Mouse (Mus musculus) midbrain, embryonic 12.5 days (tissue): Measurements from ENCODE around the gene Exd1. TPM values are rescaled to one million over a fixed set of nuclear protein-coding genes. Genes with fewer than 3 reads are reported as not detected.
A peak's percentile ranks its signal among the peaks of the same experiment; 100 is the strongest.

Experiments
- ATAC-seq: fragments of 200-750 bp; cut with Nextera tagmentation; 2 replicates; pipeline ENCODE4 v1.8.0; 2017; ENCODE audit warnings: low read depth, moderate TSS enrichment, moderate library complexity; ENCODE audit not compliant: low FRiP score
- H3K27ac ChIP-seq: fragments of 300-500 bp; sonication (generic); replicated peaks from 2 replicates; pipeline ENCODE4 v1.5.1; 2016; ENCODE audit warnings: mild to moderate bottlenecking
- H3K27me3 ChIP-seq: fragments of 300-500 bp; sonication (generic); 2 replicates; pipeline ENCODE4 v1.6.1; 2016; ENCODE audit warnings: mild to moderate bottlenecking
- H3K36me3 ChIP-seq: fragments of 300-500 bp; sonication (generic); 2 replicates; pipeline ENCODE4 v1.6.1; 2016
- H3K4me1 ChIP-seq: fragments of 300-500 bp; sonication (generic); 2 replicates; pipeline ENCODE4 v1.6.1; 2016
- H3K4me2 ChIP-seq: fragments of 300-500 bp; sonication (generic); replicated peaks from 2 replicates; pipeline ENCODE4 v1.6.1; 2016; ENCODE audit warnings: mild to moderate bottlenecking, moderate library complexity
- H3K4me3 ChIP-seq: fragments of 300-500 bp; sonication (generic); 2 replicates; pipeline ENCODE4 v1.5.1; 2016; ENCODE audit warnings: mild to moderate bottlenecking
- H3K9ac ChIP-seq: fragments of 300-500 bp; sonication (generic); replicated peaks from 2 replicates; pipeline ENCODE4 v1.6.1; 2016; ENCODE audit warnings: mild to moderate bottlenecking, moderate library complexity
- H3K9me3 ChIP-seq: fragments of 300-500 bp; sonication (generic); 2 replicates; pipeline ENCODE4 v1.6.1; 2016; ENCODE audit warnings: mild to moderate bottlenecking
- WGBS: fragments of 180-500 bp; shearing (Covaris S2); methylation state at CpG from one replicate; pipeline ENCODE4 v1.1.7; 2016; 5-methylcytosine and 5-hydroxymethylcytosine counted together
- polyA plus RNA-seq: library from polyadenylated mRNA; unstranded; fragments of >200 nt; fragmentation: Nextera tagmentation; extraction: Ambion mirVana; gene quantifications from 2 replicates; pipeline ENCODE4 v1.2.1, GENCODE M21; 2016

Gene Exd1
- 0.52 and 0.54 TPM in 2 replicates for polyA plus RNA-seq

GRCm38 (mm10) chr2:119547522-119548370 lies at the start of gene Exd1, which contains the start of gene Chp1:
TSS of gene Exd1 (minus strand) at chr2:119547627.
TSS of gene Chp1 (plus strand) at chr2:119547697.
- Histone ChIP-seq H3K4me2 (peak within 1 kb of the TSS; percentile 71), H3K27me3 (no peaks in the 10 kb centered on the region), H3K4me3 (peak within 1 kb of the TSS; percentile 74), H3K9me3 (no peaks in the 10 kb centered on the region), H3K36me3 (no peaks in the 10 kb centered on the region), H3K27ac (peak within 1 kb of the TSS; percentile 83), H3K9ac (peak within 1 kb of the TSS; percentile 77), H3K4me1 (peaks cover 18% of the 10 kb centered on the region)
- WGBS = under 1% methylated on average over 57 of the region's 57 CpGs
- ATAC-seq = peak; percentile 99

GRCm38 (mm10) chr2:119596781-119597330 lies 49.4 kb upstream of the Exd1 start:
- H3K4me3 ChIP-seq = no peak overlapping the region

GRCm38 (mm10) chr2:119595308-119595707 lies 47.9 kb upstream of the Exd1 start:
- Histone ChIP-seq H3K9me3 (no peaks in the 10 kb centered on the region), H3K9ac (peak overlapping the region; percentile 93), H3K4me1 (peaks cover 15% of the 10 kb centered on the region), H3K36me3 (peaks cover 44% of the 10 kb centered on the region), H3K27ac (no peak overlapping the region), H3K4me2 (peak overlapping the region; percentile 70), H3K4me3 (peak overlapping the region; percentile 95), H3K27me3 (no peaks in the 10 kb centered on the region)
- no peak for ATAC-seq
- WGBS = 65% methylated on average over 4 of the region's 4 CpGs

More at GRCm38 (mm10) chr2:119596781-119597330, 49.4 kb upstream of the Exd1 start:
- no peaks in the 10 kb centered on the region for H3K27me3 ChIP-seq
- no peaks in the 10 kb centered on the region for H3K9me3 ChIP-seq
- H3K9ac ChIP-seq = no peak overlapping the region
- 91% methylated on average over 8 of the region's 8 CpGs for WGBS
- ATAC-seq = no peak
- peaks cover 49% of the 10 kb centered on the region for H3K36me3 ChIP-seq
- peaks cover 17% of the 10 kb centered on the region for H3K4me1 ChIP-seq
- H3K4me2 ChIP-seq = no peak overlapping the region
- H3K27ac ChIP-seq = no peak overlapping the region

- H3K27ac ChIP-seq = peak overlapping the region; percentile 84
- peak overlapping the region; percentile 95 for H3K4me3 ChIP-seq
- peaks cover 15% of the 10 kb centered on the region for H3K4me1 ChIP-seq
- H3K9ac ChIP-seq = peak overlapping the region; percentile 93
- peaks cover 36% of the 10 kb centered on the region for H3K36me3 ChIP-seq
- peak overlapping the region; percentile 70 for H3K4me2 ChIP-seq
- no peaks in the 10 kb centered on the region for H3K27me3 ChIP-seq
- H3K9me3 ChIP-seq = no peaks in the 10 kb centered on the region
- WGBS = under 1% methylated on average over 61 of the region's 61 CpGs
- ATAC-seq = peak; percentile 98
Measured at GRCm38 (mm10) chr2:119594113-119594981, 46.9 kb upstream of the Exd1 start.

- 11% methylated on average over 7 of the region's 7 CpGs for WGBS
- peaks cover 15% of the 10 kb centered on the region for H3K4me1 ChIP-seq
Measured at GRCm38 (mm10) chr2:119593765-119594112, 46.3 kb upstream of the Exd1 start.

GRCm38 (mm10) chr2:119591247-119591646 lies 43.8 kb upstream of the Exd1 start:
- H3K36me3 ChIP-seq = peaks cover 10% of the 10 kb centered on the region
- no peak overlapping the region for H3K4me2 ChIP-seq
- H3K9me3 ChIP-seq = no peaks in the 10 kb centered on the region
- no peak overlapping the region for H3K27ac ChIP-seq
- H3K27me3 ChIP-seq = no peaks in the 10 kb centered on the region
- H3K4me3 ChIP-seq = no peak overlapping the region
- no peak for ATAC-seq
- peaks cover 14% of the 10 kb centered on the region for H3K4me1 ChIP-seq
- H3K9ac ChIP-seq = no peak overlapping the region
- WGBS = 94% methylated on average over 3 of the region's 3 CpGs

More at GRCm38 (mm10) chr2:119593765-119594112, 46.3 kb upstream of the Exd1 start:
- no peaks in the 10 kb centered on the region for H3K9me3 ChIP-seq
- ATAC-seq = peak; percentile 35
- peak overlapping the region; percentile 84 for H3K27ac ChIP-seq
- peak overlapping the region; percentile 95 for H3K4me3 ChIP-seq
- H3K4me2 ChIP-seq = peak overlapping the region; percentile 70
- no peaks in the 10 kb centered on the region for H3K27me3 ChIP-seq
- H3K36me3 ChIP-seq = peaks cover 30% of the 10 kb centered on the region
- H3K9ac ChIP-seq = peak overlapping the region; percentile 24; the same call in 1 of the 2 replicates

- peaks cover 8% of the 10 kb centered on the region; the same call in 1 of the 2 replicates for H3K36me3 ChIP-seq
- H3K9me3 ChIP-seq = no peaks in the 10 kb centered on the region
- no peak overlapping the region for H3K4me3 ChIP-seq
- no peaks in the 10 kb centered on the region for H3K27me3 ChIP-seq
- no peak overlapping the region for H3K4me2 ChIP-seq
- WGBS = 13% methylated on average over 4 of the region's 4 CpGs
- H3K9ac ChIP-seq = no peak overlapping the region
- no peaks in the 10 kb centered on the region; the same call in 1 of the 2 replicates for H3K4me1 ChIP-seq
- ATAC-seq = no peak
- H3K27ac ChIP-seq = no peak overlapping the region
Measured at GRCm38 (mm10) chr2:119587383-119587782, 40.0 kb upstream of the Exd1 start.

GRCm38 (mm10) chr2:119584282-119584681 lies 36.9 kb upstream of the Exd1 start:
- H3K4me2 ChIP-seq = no peak overlapping the region
- H3K27ac ChIP-seq = no peak overlapping the region
- H3K9me3 ChIP-seq = no peaks in the 10 kb centered on the region
- H3K9ac ChIP-seq = no peak overlapping the region
- no peaks in the 10 kb centered on the region for H3K36me3 ChIP-seq
- WGBS = 93% methylated on average over 8 of the region's 8 CpGs
- H3K27me3 ChIP-seq = no peaks in the 10 kb centered on the region
- H3K4me1 ChIP-seq = no peaks in the 10 kb centered on the region; the same call in 1 of the 2 replicates
- ATAC-seq = no peak
- H3K4me3 ChIP-seq = no peak overlapping the region

- Histone ChIP-seq H3K27me3 (no peaks in the 10 kb centered on the region), H3K9me3 (no peaks in the 10 kb centered on the region), H3K27ac (no peak overlapping the region), H3K4me1 (no peaks in the 10 kb centered on the region; the same call in 1 of the 2 replicates), H3K4me2 (no peak overlapping the region), H3K4me3 (no peak overlapping the region), H3K36me3 (no peaks in the 10 kb centered on the region), H3K9ac (no peak overlapping the region)
- WGBS = 77% methylated on average over 2 of the region's 2 CpGs
- ATAC-seq = no peak
Measured at GRCm38 (mm10) chr2:119583439-119583838, 36.0 kb upstream of the Exd1 start.

GRCm38 (mm10) chr2:119581571-119581970 lies 34.1 kb upstream of the Exd1 start:
- Histone ChIP-seq H3K4me3 (no peak overlapping the region), H3K27me3 (no peaks in the 10 kb centered on the region), H3K36me3 (0 out of 2 replicates have a peak, but pooled peaks cover 7% of the 10 kb centered on the region), H3K27ac (no peak overlapping the region), H3K4me1 (no peaks in the 10 kb centered on the region; the same call in 1 of the 2 replicates), H3K9me3 (no peaks in the 10 kb centered on the region), H3K9ac (no peak overlapping the region), H3K4me2 (no peak overlapping the region)
- ATAC-seq = no peak
- 96% methylated on average over 3 of the region's 3 CpGs for whole genome bisulfite sequencing

- Histone ChIP-seq H3K9me3 (no peaks in the 10 kb centered on the region), H3K27ac (no peak overlapping the region), H3K4me3 (no peak overlapping the region), H3K4me2 (no peak overlapping the region), H3K9ac (no peak overlapping the region), H3K4me1 (no peaks in the 10 kb centered on the region), H3K27me3 (no peaks in the 10 kb centered on the region), H3K36me3 (peaks cover 18% of the 10 kb centered on the region)
- no peak for ATAC-seq
- WGBS = 96% methylated on average over 1 of the region's 1 CpGs
Measured at GRCm38 (mm10) chr2:119572471-119572870, 25.0 kb upstream of the Exd1 start.
